ENCODE assay signal across 7 mouse cellular contexts in genomic region chr2:4253348-4253747, GRCm38 (mm10).
A peak's percentile ranks its signal among the peaks of the same experiment; 100 is the strongest.
DNase-seq lines count a peak whose midpoint lies in the region; ATAC-seq lines count a peak whose summit lies in the region.

No protein-coding gene starts in this region.

- 0 out of 2 replicates have a peak, but pooled peaks have one; percentile 25 for ATAC-seq in kidney, embryonic 15.5 days (replicated peaks; ENCODE audit: low FRiP score)
- peak; percentile 54; the same call in 1 of the 2 replicates for ATAC-seq in megakaryocyte progenitor cell, adult 5-6 weeks (replicated peaks; ENCODE audit: poor library complexity)

- H3K9me3 ChIP-seq in kidney, embryonic 15.5 days (replicated peaks): no peaks in the 10 kb centered on the region

- peak overlapping the region; percentile 62; the same call in 1 of the 2 replicates for H3K27ac ChIP-seq in kidney, embryonic 15.5 days

- no peak overlapping the region for H3K9ac ChIP-seq in kidney, embryonic 15.5 days

- H3K27me3 ChIP-seq in kidney, embryonic 15.5 days: no peaks in the 10 kb centered on the region

- WGBS in kidney, embryonic 15.5 days: 10% methylated on average over 4 of the region's 4 CpGs

- peak; percentile 31 for DNase-seq in urinary bladder, postnatal 25 days (ENCODE audit: low spot score)
- DNase-seq in urinary bladder, postnatal 10 days (ENCODE audit: low spot score): no peak
- peak; percentile 80 for DNase-seq in embryo, embryonic 11 days
- peak; percentile 34 to 58 for DNase-seq in heart, adult 9 months (ENCODE audit: low spot score in 2 of 2)
- DNase-seq in testis, postnatal 14 days (ENCODE audit: low spot score): peak; percentile 15

- H3K4me2 ChIP-seq in kidney, embryonic 15.5 days: peak overlapping the region; percentile 25

- no peak overlapping the region for H3K4me3 ChIP-seq in kidney, embryonic 15.5 days (replicated peaks)

- H3K4me1 ChIP-seq in kidney, embryonic 15.5 days: peaks cover 16% of the 10 kb centered on the region

- H3K36me3 ChIP-seq in kidney, embryonic 15.5 days: no peaks in the 10 kb centered on the region
